Mouse (Mus musculus) ES-Bruce4 (cell line): ENCODE measurements around the gene Actr5.

Experiments used
- CTCF ChIP-seq: IDR thresholded peaks from one replicate; pipeline ENCODE4 v1.8.1; 2011; ENCODE audit warnings: low read depth, low read length
- POLR2A ChIP-seq: IDR thresholded peaks from one replicate; pipeline ENCODE4 v1.8.1; 2011; ENCODE audit warnings: low read length; ENCODE audit not compliant: insufficient read depth

DNA sequence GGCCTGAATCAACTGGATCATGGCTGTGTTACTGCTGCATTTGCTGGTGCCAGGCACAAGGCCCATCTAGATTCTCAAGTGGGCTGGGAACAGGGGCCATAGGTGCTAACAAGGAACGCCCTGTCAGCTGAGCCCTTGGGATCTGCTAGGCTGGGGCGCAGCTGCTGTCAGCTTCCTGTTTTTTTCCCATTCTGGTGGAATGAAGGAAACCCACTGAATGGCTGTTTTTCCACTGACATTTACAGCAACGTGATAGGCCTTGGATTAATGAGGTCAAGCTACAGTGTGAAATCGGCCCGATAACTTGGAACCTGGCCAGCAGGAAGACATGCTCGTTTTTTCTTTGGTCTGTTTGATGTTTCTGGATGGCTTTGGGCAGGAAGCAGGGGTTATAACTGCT lies 48.1 kb downstream of the Actr5 start:
- TF ChIP-seq CTCF (no peak), POLR2A (no peak)
